12 mouse cellular contexts compared by ENCODE assay signal in the genomic region with DNA sequence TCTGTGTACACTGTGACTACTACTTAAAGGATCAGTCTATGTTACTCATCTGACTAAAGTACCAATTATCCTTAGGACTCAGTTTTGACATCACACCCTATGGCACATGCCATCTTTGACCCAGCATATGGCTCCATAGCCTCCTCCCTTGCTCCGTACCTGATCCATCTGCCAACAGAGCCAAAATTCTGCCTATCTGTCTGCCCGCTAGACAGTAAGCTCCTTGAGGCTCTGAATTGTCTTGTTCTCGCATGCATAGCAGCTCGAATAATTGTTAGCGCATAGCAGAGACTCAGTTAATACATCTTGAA.
"Had no signal": no experiment of that assay in that cellular context is flagged by ENCODE, and none has a peak within 500 bp of the region (broad histone marks: within the 10 kb centered on the region; RNA-seq: fewer than 3 reads in every experiment).

No protein-coding gene starts in this region.

- ATAC-seq: intestine, embryonic 16.5 days; midbrain, embryonic 13.5 days had no signal

- H3K9ac ChIP-seq: liver, embryonic 14.5 days; midbrain, embryonic 13.5 days; neural tube, embryonic 15.5 days had no signal

- H3K27ac ChIP-seq: left cerebral cortex, adult 2 months; liver, embryonic 14.5 days; midbrain, embryonic 13.5 days; neural tube, embryonic 15.5 days had no signal

- H3K4me3 ChIP-seq: left cerebral cortex, adult 2 months; midbrain, embryonic 13.5 days; myocyte; neural tube, embryonic 15.5 days had no signal

- H3K9me3 ChIP-seq: midbrain, embryonic 13.5 days; neural tube, embryonic 15.5 days had no signal

- H3K4me1 ChIP-seq: midbrain, embryonic 13.5 days had no signal

- H3K27me3 ChIP-seq: midbrain, embryonic 13.5 days; neural tube, embryonic 15.5 days had no signal

- H3K36me3 ChIP-seq: neural tube, embryonic 15.5 days had no signal

- H3K4me2 ChIP-seq: midbrain, embryonic 13.5 days; neural tube, embryonic 15.5 days had no signal

- DNase-seq: kidney, adult 2 months; lung, adult 18-20 months; right cerebral cortex, postnatal 4 days; spleen, adult 18-20 months; thymus, adult 18-20 months; thymus, postnatal 14 days had no signal
